Mouse (Mus musculus): ENCODE measurements at regions not wholly inside any gene's neighbourhood (a gene's known extent, or its start where the extent isn't known, plus 50 kb on each side); places are given as distances from the start of the nearest gene placed in this dataset.

GRCm38 (mm10) chr11:114611690-114612089, 56.6 kb upstream of the Rpl38 start:
- Histone ChIP-seq H3K9me3 (no peaks in the 10 kb centered on the region), H3K9ac (no peak overlapping the region), H3K27ac (no peak overlapping the region), H3K4me3 (no peak overlapping the region), H3K27me3 (no peaks in the 10 kb centered on the region), H3K4me2 (no peak overlapping the region), H3K36me3 (no peaks in the 10 kb centered on the region), H3K4me1 (replicated peaks) (no peaks in the 10 kb centered on the region)
- no peak for ATAC-seq (ENCODE audit: low FRiP score)
- whole genome bisulfite sequencing, result 72% methylated on average over 8 of the region's 8 CpGs

- ATAC-seq (ENCODE audit: low FRiP score), result no peak
These were observed 60.3 kb upstream of the Rpl38 start for GRCm38 (mm10) chr11:114608009-114608408.

GRCm38 (mm10) chr11:114603108-114603507, 65.2 kb upstream of the Rpl38 start:
- H3K27me3 ChIP-seq, result no peaks in the 10 kb centered on the region
- H3K4me3 ChIP-seq, result no peak overlapping the region
- 79% methylated on average over 6 of the region's 6 CpGs for WGBS
- no peak overlapping the region for H3K9ac ChIP-seq
- no peak for ATAC-seq (ENCODE audit: low FRiP score)
- H3K4me2 ChIP-seq, result no peak overlapping the region
- H3K9me3 ChIP-seq, result 0 out of 2 replicates have a peak, but pooled peaks cover 5% of the 10 kb centered on the region
- 0 out of 2 replicates have a peak, but pooled peaks cover under 1% of the 10 kb centered on the region for H3K4me1 ChIP-seq (replicated peaks)
- H3K27ac ChIP-seq, result no peak overlapping the region
- no peaks in the 10 kb centered on the region for H3K36me3 ChIP-seq

More at GRCm38 (mm10) chr11:114608009-114608408, 60.3 kb upstream of the Rpl38 start:
- 94% methylated on average over 9 of the region's 9 CpGs for WGBS
- Histone ChIP-seq H3K36me3 (no peaks in the 10 kb centered on the region), H3K27me3 (no peaks in the 10 kb centered on the region), H3K27ac (no peak overlapping the region), H3K4me2 (no peak overlapping the region), H3K4me1 (replicated peaks) (no peaks in the 10 kb centered on the region), H3K9me3 (0 out of 2 replicates have a peak, but pooled peaks cover 5% of the 10 kb centered on the region), H3K4me3 (no peak overlapping the region), H3K9ac (no peak overlapping the region)

- H3K4me2 ChIP-seq, result no peak overlapping the region
- H3K4me3 ChIP-seq, result no peak overlapping the region
- H3K4me1 ChIP-seq (replicated peaks), result peaks cover 22% of the 10 kb centered on the region
- no peaks in the 10 kb centered on the region for H3K9me3 ChIP-seq
- no peaks in the 10 kb centered on the region for H3K27me3 ChIP-seq
- peak; percentile 57; the same call in 1 of the 2 replicates for ATAC-seq (ENCODE audit: low FRiP score)
- peak overlapping the region; percentile 71; the same call in 1 of the 2 replicates for H3K27ac ChIP-seq
- H3K9ac ChIP-seq, result no peak overlapping the region
- 6% methylated on average over 2 of the region's 2 CpGs for WGBS
- H3K36me3 ChIP-seq, result no peaks in the 10 kb centered on the region
These were observed 71.1 kb upstream of the Rpl38 start for GRCm38 (mm10) chr11:114597225-114597624.

GRCm38 (mm10) chr11:114592961-114593360, 75.4 kb upstream of the Rpl38 start:
- Histone ChIP-seq H3K36me3 (no peaks in the 10 kb centered on the region), H3K27me3 (no peaks in the 10 kb centered on the region), H3K27ac (peak overlapping the region; percentile 24; the same call in 1 of the 2 replicates), H3K4me1 (replicated peaks) (peaks cover 24% of the 10 kb centered on the region), H3K9me3 (no peaks in the 10 kb centered on the region), H3K4me2 (no peak overlapping the region), H3K4me3 (no peak overlapping the region), H3K9ac (no peak overlapping the region)
- 70% methylated on average over 9 of the region's 9 CpGs for WGBS
- ATAC-seq (ENCODE audit: low FRiP score), result no peak

GRCm38 (mm10) chr11:114588554-114588953, 79.8 kb upstream of the Rpl38 start:
- H3K4me2 ChIP-seq, result no peak overlapping the region
- H3K9ac ChIP-seq, result no peak overlapping the region
- no peak for ATAC-seq (ENCODE audit: low FRiP score)
- no peaks in the 10 kb centered on the region for H3K27me3 ChIP-seq
- H3K9me3 ChIP-seq, result no peaks in the 10 kb centered on the region
- H3K4me1 ChIP-seq (replicated peaks), result peaks cover 10% of the 10 kb centered on the region; the same call in 1 of the 2 replicates
- H3K27ac ChIP-seq, result no peak overlapping the region
- no peaks in the 10 kb centered on the region for H3K36me3 ChIP-seq
- no peak overlapping the region for H3K4me3 ChIP-seq
- 74% methylated on average over 9 of the region's 9 CpGs for WGBS

GRCm38 (mm10) chr11:114587986-114588385, 80.3 kb upstream of the Rpl38 start:
- ATAC-seq (ENCODE audit: low FRiP score), result no peak
- 90% methylated on average over 4 of the region's 4 CpGs for WGBS
- H3K36me3 ChIP-seq, result no peaks in the 10 kb centered on the region
- H3K9me3 ChIP-seq, result no peaks in the 10 kb centered on the region
- H3K9ac ChIP-seq, result no peak overlapping the region
- H3K27ac ChIP-seq, result no peak overlapping the region
- H3K4me2 ChIP-seq, result no peak overlapping the region
- no peak overlapping the region for H3K4me3 ChIP-seq
- peaks cover 8% of the 10 kb centered on the region; the same call in 1 of the 2 replicates for H3K4me1 ChIP-seq (replicated peaks)
- no peaks in the 10 kb centered on the region for H3K27me3 ChIP-seq

- H3K27me3 ChIP-seq, result no peaks in the 10 kb centered on the region
- no peaks in the 10 kb centered on the region for H3K36me3 ChIP-seq
- ATAC-seq (ENCODE audit: low FRiP score), result no peak
- no peak overlapping the region for H3K9ac ChIP-seq
- H3K4me3 ChIP-seq, result no peak overlapping the region
- WGBS, result 93% methylated on average over 12 of the region's 12 CpGs
- H3K27ac ChIP-seq, result no peak overlapping the region
- no peak overlapping the region for H3K4me2 ChIP-seq
- peaks cover 7% of the 10 kb centered on the region; the same call in 1 of the 2 replicates for H3K4me1 ChIP-seq (replicated peaks)
- no peaks in the 10 kb centered on the region for H3K9me3 ChIP-seq
These were observed 81.9 kb upstream of the Rpl38 start for GRCm38 (mm10) chr11:114586400-114586799.

- Histone ChIP-seq H3K4me1 (replicated peaks) (peaks cover 6% of the 10 kb centered on the region; the same call in 1 of the 2 replicates), H3K4me3 (no peak overlapping the region), H3K4me2 (no peak overlapping the region), H3K9me3 (no peaks in the 10 kb centered on the region), H3K36me3 (no peaks in the 10 kb centered on the region), H3K9ac (no peak overlapping the region), H3K27ac (no peak overlapping the region), H3K27me3 (no peaks in the 10 kb centered on the region)
- ATAC-seq (ENCODE audit: low FRiP score), result no peak
- 86% methylated on average over 6 of the region's 6 CpGs for WGBS
These were observed 83.5 kb upstream of the Rpl38 start for GRCm38 (mm10) chr11:114584804-114585203.

GRCm38 (mm10) chr11:114584146-114584545, 84.2 kb upstream of the Rpl38 start:
- Histone ChIP-seq H3K36me3 (no peaks in the 10 kb centered on the region), H3K27ac (no peak overlapping the region), H3K4me1 (replicated peaks) (0 out of 2 replicates have a peak, but pooled peaks cover 3% of the 10 kb centered on the region), H3K4me3 (no peak overlapping the region), H3K9me3 (no peaks in the 10 kb centered on the region), H3K9ac (no peak overlapping the region), H3K4me2 (no peak overlapping the region), H3K27me3 (no peaks in the 10 kb centered on the region)
- WGBS, result 78% methylated on average over 5 of the region's 5 CpGs
- no peak for ATAC-seq (ENCODE audit: low FRiP score)

GRCm38 (mm10) chr11:114579986-114580385, 88.3 kb upstream of the Rpl38 start:
- no peak for ATAC-seq (ENCODE audit: low FRiP score)
- WGBS, result 55% methylated on average over 2 of the region's 2 CpGs
- H3K27me3 ChIP-seq, result no peaks in the 10 kb centered on the region
- no peak overlapping the region for H3K4me3 ChIP-seq
- H3K27ac ChIP-seq, result no peak overlapping the region
- H3K36me3 ChIP-seq, result no peaks in the 10 kb centered on the region
- H3K9me3 ChIP-seq, result peaks cover 9% of the 10 kb centered on the region; the same call in 1 of the 2 replicates
- H3K9ac ChIP-seq, result no peak overlapping the region
- H3K4me1 ChIP-seq (replicated peaks), result 0 out of 2 replicates have a peak, but pooled peaks cover 3% of the 10 kb centered on the region
- H3K4me2 ChIP-seq, result no peak overlapping the region

- Histone ChIP-seq H3K27me3 (no peaks in the 10 kb centered on the region), H3K27ac (no peak overlapping the region), H3K36me3 (no peaks in the 10 kb centered on the region), H3K9me3 (peaks cover 19% of the 10 kb centered on the region), H3K4me1 (replicated peaks) (no peaks in the 10 kb centered on the region), H3K4me2 (no peak overlapping the region), H3K4me3 (no peak overlapping the region), H3K9ac (no peak overlapping the region)
- 89% methylated on average over 6 of the region's 6 CpGs for WGBS
- no peak for ATAC-seq (ENCODE audit: low FRiP score)
These were observed 89.8 kb upstream of the Rpl38 start for GRCm38 (mm10) chr11:114578551-114578950.

GRCm38 (mm10) chr11:114576803-114577202, 91.5 kb upstream of the Rpl38 start:
- no peak for ATAC-seq (ENCODE audit: low FRiP score)
- Histone ChIP-seq H3K9me3 (peaks cover 19% of the 10 kb centered on the region), H3K4me1 (replicated peaks) (no peaks in the 10 kb centered on the region), H3K27ac (no peak overlapping the region), H3K36me3 (no peaks in the 10 kb centered on the region), H3K9ac (no peak overlapping the region), H3K27me3 (no peaks in the 10 kb centered on the region), H3K4me3 (no peak overlapping the region), H3K4me2 (no peak overlapping the region)
- WGBS, result 83% methylated on average over 8 of the region's 8 CpGs
